In genomic region chrX:22848778-22849177, GRCm38 (mm10) we compare ENCODE assay signal across 18 mouse cellular contexts.
A peak's percentile ranks its signal among the peaks of the same experiment; 100 is the strongest.
DNase-seq lines count a peak whose midpoint lies in the region; ATAC-seq and TF ChIP-seq lines count a peak whose summit lies in the region.
"Had no signal": no experiment of that assay in that cellular context is flagged by ENCODE, and none has a peak within 500 bp of the region (broad histone marks: within the 10 kb centered on the region; RNA-seq: fewer than 3 reads in every experiment).

No protein-coding gene starts in this region.

- intact Hi-C loops in heart, postnatal 14 days (cut with DNase I): no loop called here

- no peak overlapping the region for H3K9ac ChIP-seq in forebrain, embryonic 15.5 days (replicated peaks)
- H3K9ac ChIP-seq in ES-E14 (ENCODE audit: insufficient read depth, low read depth, low read length, poor library complexity, severe bottlenecking): no peak overlapping the region
- H3K9ac ChIP-seq: embryonic facial prominence, embryonic 13.5 days; embryonic facial prominence, embryonic 15.5 days had no signal

- in situ Hi-C loops in ES-E14 (cut with MboI; ENCODE audit: low sequenced_read_pairs in 2 of 2, unreplicated experiment in 2 of 2): no loop called here

- no peaks in the 10 kb centered on the region for H3K27me3 ChIP-seq in forebrain, embryonic 15.5 days
- no peaks in the 10 kb centered on the region for H3K27me3 ChIP-seq in forebrain, embryonic 10.5 days (ENCODE audit: poor library complexity, severe bottlenecking)
- no peaks in the 10 kb centered on the region for H3K27me3 ChIP-seq in hindbrain, embryonic 10.5 days (ENCODE audit: insufficient read depth, poor library complexity, severe bottlenecking)
- H3K27me3 ChIP-seq: embryonic facial prominence, embryonic 13.5 days; embryonic facial prominence, embryonic 15.5 days had no signal

- H3K27ac ChIP-seq in forebrain, embryonic 15.5 days (replicated peaks): peak overlapping the region; percentile 27; the same call in 1 of the 2 replicates
- H3K27ac ChIP-seq in forebrain, embryonic 10.5 days: no peak overlapping the region
- H3K27ac ChIP-seq in ES-E14 (ENCODE audit: insufficient read depth, low read depth, low read length, poor library complexity, severe bottlenecking): no peak overlapping the region
- no peak overlapping the region for H3K27ac ChIP-seq in hindbrain, embryonic 10.5 days
- H3K27ac ChIP-seq: embryonic facial prominence, embryonic 13.5 days; embryonic facial prominence, embryonic 15.5 days had no signal

- 0 out of 2 replicates have a peak, but pooled peaks cover 4% of the 10 kb centered on the region for H3K4me1 ChIP-seq in forebrain, embryonic 15.5 days
- H3K4me1 ChIP-seq in forebrain, embryonic 10.5 days: peaks cover 6% of the 10 kb centered on the region; the same call in 1 of the 2 replicates
- no peaks in the 10 kb centered on the region for H3K4me1 ChIP-seq in ES-E14 (ENCODE audit: control insufficient read depth in 2 of 2, insufficient read depth in 2 of 2, low read length in 2 of 2, poor library complexity in 1 of 2)
- no peaks in the 10 kb centered on the region for H3K4me1 ChIP-seq in hindbrain, embryonic 10.5 days (replicated peaks)
- H3K4me1 ChIP-seq: embryonic facial prominence, embryonic 13.5 days; embryonic facial prominence, embryonic 15.5 days had no signal

- no peaks in the 10 kb centered on the region for H3K9me3 ChIP-seq in forebrain, embryonic 15.5 days
- no peaks in the 10 kb centered on the region for H3K9me3 ChIP-seq in forebrain, embryonic 10.5 days
- H3K9me3 ChIP-seq in ES-E14 (ENCODE audit: control insufficient read depth, insufficient read depth, low read depth, low read length): no peaks in the 10 kb centered on the region
- H3K9me3 ChIP-seq in hindbrain, embryonic 10.5 days: no peaks in the 10 kb centered on the region
- H3K9me3 ChIP-seq: embryonic facial prominence, embryonic 13.5 days; embryonic facial prominence, embryonic 15.5 days had no signal

- no peaks in the 10 kb centered on the region for H3K36me3 ChIP-seq in forebrain, embryonic 15.5 days
- no peaks in the 10 kb centered on the region for H3K36me3 ChIP-seq in forebrain, embryonic 10.5 days (replicated peaks)
- no peaks in the 10 kb centered on the region for H3K36me3 ChIP-seq in ES-E14 (ENCODE audit: control insufficient read depth, insufficient read depth, low read length, poor library complexity, severe bottlenecking)
- no peaks in the 10 kb centered on the region for H3K36me3 ChIP-seq in hindbrain, embryonic 10.5 days
- H3K36me3 ChIP-seq: embryonic facial prominence, embryonic 13.5 days; embryonic facial prominence, embryonic 15.5 days had no signal

- WGBS in forebrain, embryonic 15.5 days: 32% methylated on average over 2 of the region's 2 CpGs
- 31% methylated on average over 2 of the region's 2 CpGs for WGBS in forebrain, embryonic 10.5 days
- 27% methylated on average over 2 of the region's 2 CpGs for WGBS in hindbrain, embryonic 10.5 days

- no peak for DNase-seq in forebrain, embryonic 10.5 days (ENCODE audit: extremely low spot score, low spot score)
- peak; percentile 7 for DNase-seq in ES-E14 (ENCODE audit: low read depth, low spot score)
- DNase-seq in ZHBTc4 (ENCODE audit: low read depth, low spot score): peak; percentile 16
- no peak for DNase-seq in heart, postnatal 14 days
- DNase-seq in hindbrain, embryonic 10.5 days (ENCODE audit: low spot score): no peak
- DNase-seq: adrenal gland, adult 2 months; adrenal gland, postnatal 10 days; adrenal gland, postnatal 25 days; cerebellum, adult 11 months; cerebellum, adult 18-20 months; cerebellum, adult 8-10 months; cerebellum, adult 9-11 months; cerebellum, postnatal 14 days; cerebellum, postnatal 36 days had no signal

- H3K4me3 ChIP-seq in forebrain, embryonic 15.5 days: no peak overlapping the region
- H3K4me3 ChIP-seq in forebrain, embryonic 10.5 days: no peak overlapping the region
- H3K4me3 ChIP-seq in ES-E14 (ENCODE audit: insufficient read depth in 1 of 2, low read depth in 1 of 2, low read length in 2 of 2, poor library complexity in 1 of 2, severe bottlenecking in 1 of 2): no peak overlapping the region
- no peak overlapping the region for H3K4me3 ChIP-seq in hindbrain, embryonic 10.5 days
- H3K4me3 ChIP-seq: embryonic facial prominence, embryonic 13.5 days; embryonic facial prominence, embryonic 15.5 days; erythroblast, embryonic 14.5 days had no signal

- no peak for ATAC-seq in forebrain, embryonic 15.5 days (replicated peaks)

- H3K4me2 ChIP-seq in forebrain, embryonic 15.5 days (replicated peaks): no peak overlapping the region
- H3K4me2 ChIP-seq: embryonic facial prominence, embryonic 13.5 days; embryonic facial prominence, embryonic 15.5 days had no signal

TF ChIP-seq in ES-E14, 5 proteins besides CTCF, POLR2A, EP300 and RAD21:
- TF ChIP-seq HCFC1 (IDR thresholded peaks at IDR 0.05; ENCODE audit: borderline replicate concordance, insufficient read depth, low read length) (no peak), ZNF384 (IDR thresholded peaks at IDR 0.05; ENCODE audit: low read depth, low read length) (no peak)

Comparison
In these comparisons a context has a peak if more than half of its experiments do, and no peak if none do; other contexts are left out.
1. DNase-seq: peak in ES-E14 (single experiment) and ZHBTc4 (single experiment); none in forebrain, embryonic 10.5 days (single experiment), heart, postnatal 14 days (0 of 2) and hindbrain, embryonic 10.5 days (single experiment).